Mouse (Mus musculus) kidney, postnatal 36 days (tissue): ENCODE results near the gene Ubqln4.

ENCODE experiments used
- DNase-seq, 2 experiments: peaks; one replicate each; pipeline ENCODE4 v3.0.0; 2021 to 2022; ENCODE audit warnings: mixed read lengths in 2 of 2

Gene Ubqln4

GRCm38 (mm10) chr3:88526157-88527131 lies 27.1 kb upstream of the Ubqln4 start:
- peak; percentile 91 to 94 for DNase-seq

- DNase-seq, result no peak
Observed at GRCm38 (mm10) chr3:88527565-88527964, 26.0 kb upstream of the Ubqln4 start.

DNA sequence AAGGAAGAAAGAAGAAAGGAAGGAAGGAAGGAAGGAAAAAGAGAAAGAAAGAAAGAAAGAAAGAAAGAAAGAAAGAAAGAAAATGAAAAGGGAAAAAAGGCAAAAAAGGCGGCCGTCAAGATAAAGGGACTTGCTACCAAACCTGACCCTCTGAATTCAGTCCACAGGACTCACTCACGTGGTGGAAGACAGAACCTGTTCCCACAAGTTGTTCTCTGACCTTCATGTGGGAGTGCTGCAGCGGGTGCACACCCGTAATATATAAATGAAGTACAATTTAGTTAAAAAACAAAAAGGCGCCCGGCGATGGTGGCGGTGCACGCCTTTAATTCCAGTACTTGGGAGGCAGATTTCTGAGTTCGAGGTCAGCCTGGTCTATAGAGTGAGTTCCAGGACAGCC lies 24.9 kb upstream of the Ubqln4 start:
- DNase-seq, result peak in 1 of 2 experiments; percentile 47

DNA sequence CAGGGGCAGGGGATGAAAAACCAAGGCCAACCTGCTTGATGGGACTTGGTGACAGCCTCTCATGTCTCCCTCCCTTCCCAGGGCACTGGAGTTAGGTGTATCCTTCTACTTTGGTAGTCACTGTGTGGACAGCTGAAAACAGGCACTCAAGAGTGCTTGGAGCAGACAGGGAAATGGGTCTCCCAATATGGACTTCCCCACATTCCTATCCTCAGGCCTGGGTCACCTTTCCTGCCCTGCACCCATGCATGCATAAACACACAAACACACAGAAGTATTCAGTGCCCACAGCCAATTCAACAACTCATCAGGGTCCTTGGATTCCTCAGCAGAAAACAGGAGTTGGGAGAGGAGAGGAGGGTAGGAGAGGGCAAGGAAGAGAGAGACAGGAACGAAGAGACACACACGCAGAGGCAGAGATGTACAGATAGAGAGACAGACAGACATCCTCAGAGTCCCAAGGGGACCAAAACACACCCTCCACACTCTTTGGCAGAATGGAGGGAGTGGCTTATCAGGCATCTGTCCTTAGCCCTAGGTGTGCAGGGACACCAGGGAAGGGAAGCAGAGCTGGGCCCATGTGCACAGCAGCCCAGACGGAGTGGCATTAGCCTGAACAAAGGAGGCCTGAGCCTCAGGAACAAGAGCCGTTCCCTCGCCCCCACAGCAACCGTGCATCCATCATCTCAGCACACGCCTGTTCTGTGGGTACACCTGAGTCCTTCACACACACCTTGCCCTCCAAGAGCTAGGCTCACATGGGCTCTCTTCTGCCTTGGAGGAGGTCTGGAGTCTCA lies 24.2 kb upstream of the Ubqln4 start:
- DNase-seq, result no peak

DNA sequence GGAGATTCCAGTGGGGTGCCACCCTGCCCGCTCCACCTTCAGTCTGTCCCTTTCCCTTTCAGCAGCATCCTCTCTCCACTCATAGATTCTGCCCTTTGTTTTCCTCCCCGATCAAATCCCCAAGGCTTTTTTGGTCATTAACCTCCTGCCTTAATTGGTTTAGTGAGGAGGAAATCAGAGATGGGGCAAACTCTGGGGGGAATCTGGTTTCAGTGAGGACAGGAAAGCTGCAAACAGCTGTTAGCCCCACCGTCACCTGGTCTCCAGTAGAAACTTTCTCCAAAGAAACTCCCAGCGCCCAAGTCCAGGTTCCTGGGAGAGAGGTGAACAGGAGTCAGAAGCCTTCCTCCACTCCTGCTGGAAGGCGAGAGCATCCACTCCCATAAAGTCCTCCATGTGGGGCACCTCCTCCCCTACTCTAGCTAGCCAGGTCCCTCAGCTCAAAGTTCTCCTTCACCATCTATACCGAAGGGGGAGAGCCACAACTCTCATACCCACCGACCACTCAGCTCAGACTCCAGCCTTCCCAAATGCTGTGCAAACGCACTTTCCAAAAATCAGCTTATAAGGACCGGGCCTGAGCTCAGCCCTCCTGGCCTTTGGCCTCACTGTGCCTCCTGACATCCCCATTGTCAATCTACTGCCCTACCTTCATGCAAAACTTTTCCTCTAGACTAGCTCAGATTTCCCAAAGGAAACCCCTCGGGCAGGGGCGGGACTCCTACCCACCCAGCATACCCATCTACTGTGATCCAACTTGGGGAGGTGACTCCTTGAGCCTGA lies 23.3 kb upstream of the Ubqln4 start:
- no peak for DNase-seq

- peak; percentile 86 to 93 for DNase-seq
Observed at GRCm38 (mm10) chr3:88531348-88532298, 21.9 kb upstream of the Ubqln4 start.

DNA sequence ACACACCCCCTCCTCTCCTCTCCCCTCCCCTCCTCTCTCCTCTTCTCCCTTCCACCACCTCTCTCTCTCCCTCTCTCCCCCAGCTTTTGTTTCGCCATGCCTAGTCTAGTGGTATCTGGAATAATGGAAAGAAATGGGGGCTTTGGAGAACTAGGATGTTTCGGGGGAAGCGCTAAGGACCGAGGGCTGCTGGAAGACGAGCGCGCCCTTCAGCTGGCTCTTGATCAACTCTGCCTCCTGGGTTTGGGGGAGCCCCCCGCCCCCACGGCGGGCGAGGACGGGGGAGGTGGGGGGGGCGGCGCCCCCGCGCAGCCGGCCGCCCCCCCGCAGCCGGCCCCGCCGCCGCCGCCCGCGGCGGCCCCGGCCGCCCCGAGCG lies 21.3 kb upstream of the Ubqln4 start, which contains the start of gene Mex3a:
Gene Mex3a, plus strand, starts transcription at position 97 of the 376 bp plus-strand sequence.
- DNase-seq, result no peak

- no peak for DNase-seq
Observed at GRCm38 (mm10) chr3:88532689-88533511, 20.7 kb upstream of the Ubqln4 start.

DNA sequence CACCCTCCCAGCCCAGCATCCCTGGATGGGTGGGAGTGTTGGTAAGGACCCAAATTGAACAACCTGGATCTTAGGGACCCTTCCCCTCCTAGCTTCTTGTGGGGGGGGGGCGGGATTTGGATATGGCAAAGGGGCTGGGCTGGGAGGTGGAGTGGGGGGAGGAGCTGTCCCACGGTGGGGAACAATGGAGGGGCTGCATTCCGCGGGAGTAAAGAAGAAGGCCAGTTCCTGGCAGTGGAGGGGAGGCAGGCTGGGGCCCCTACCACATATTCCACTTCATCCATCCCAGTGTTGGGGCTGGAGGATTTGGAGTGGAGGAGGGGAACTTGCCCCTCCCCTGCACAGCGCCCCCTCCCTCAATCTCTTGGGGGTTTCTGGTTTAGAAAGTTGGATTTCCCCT lies 19.9 kb upstream of the Ubqln4 start:
- no peak for DNase-seq

DNA sequence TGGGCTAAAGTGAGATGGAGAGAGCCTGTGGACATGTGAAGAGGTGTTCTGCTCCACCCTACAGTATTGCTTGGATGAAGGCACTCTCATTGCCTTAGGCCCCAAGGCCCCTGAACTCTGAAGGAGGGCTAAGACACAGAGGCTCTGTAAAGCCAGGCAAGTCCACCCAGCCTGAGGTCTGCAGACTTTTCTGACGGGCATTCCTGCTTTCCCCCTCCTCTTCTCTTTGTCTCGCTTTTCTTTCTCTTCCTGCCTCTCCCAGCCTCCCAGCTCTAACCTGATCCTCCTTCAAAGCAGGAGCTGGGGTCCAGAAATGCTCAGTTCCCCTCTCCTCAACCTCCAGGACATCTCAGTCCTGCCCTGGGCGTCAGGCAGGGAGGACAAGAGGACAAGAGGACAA lies 18.6 kb upstream of the Ubqln4 start:
- no peak for DNase-seq

DNA sequence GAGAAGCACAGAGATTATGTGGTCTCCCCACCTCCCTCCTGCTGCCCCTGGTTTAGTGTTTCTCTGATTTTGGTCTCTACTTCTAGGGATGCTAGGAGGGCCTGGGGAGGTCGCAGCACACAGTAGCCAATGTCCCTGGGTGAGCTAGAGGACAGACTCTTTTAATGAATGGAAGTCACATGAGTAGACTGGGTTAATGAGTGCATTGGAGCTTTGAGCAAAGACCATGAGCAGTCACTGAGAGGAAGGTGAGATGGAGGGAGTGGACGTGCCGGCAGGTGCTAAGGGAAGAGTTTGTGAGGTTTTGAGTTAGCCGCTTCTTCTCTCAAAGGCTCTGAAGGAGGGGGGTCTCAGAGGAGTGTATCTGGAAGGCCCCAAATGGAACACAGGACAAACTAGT lies 18.0 kb upstream of the Ubqln4 start:
- peak in 1 of 2 experiments; percentile 27 for DNase-seq

DNA sequence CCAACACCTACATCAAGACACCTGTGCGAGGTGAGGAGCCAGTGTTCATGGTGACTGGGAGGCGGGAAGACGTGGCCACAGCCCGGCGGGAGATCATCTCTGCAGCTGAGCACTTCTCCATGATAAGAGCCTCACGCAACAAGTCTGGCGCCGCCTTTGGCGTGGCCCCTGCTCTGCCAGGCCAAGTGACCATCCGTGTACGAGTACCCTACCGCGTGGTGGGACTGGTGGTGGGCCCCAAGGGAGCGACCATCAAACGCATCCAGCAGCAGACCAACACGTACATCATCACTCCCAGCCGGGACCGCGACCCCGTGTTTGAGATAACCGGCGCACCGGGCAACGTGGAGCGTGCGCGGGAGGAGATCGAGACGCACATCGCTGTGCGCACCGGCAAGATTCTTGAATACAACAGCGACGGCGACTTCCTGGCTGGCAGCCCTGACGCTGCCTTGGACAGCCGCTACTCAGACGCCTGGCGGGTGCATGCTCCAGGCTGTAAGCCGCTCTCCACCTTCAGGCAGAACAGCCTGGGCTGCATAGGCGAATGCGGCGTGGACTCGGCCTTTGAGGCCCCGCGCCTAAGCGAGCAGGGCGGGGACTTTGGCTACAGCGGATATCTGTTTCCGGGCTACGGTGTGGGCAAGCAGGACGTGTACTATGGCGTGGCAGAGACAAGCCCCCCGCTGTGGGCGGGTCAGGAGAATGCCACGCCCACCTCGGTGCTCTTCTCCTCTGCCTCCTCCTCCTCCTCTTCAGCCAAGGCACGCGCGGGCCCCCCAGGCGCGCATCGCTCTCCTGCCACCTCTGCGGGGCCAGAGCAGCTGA lies 17.2 kb upstream of the Ubqln4 start:
- DNase-seq, result peak; percentile 89

DNA sequence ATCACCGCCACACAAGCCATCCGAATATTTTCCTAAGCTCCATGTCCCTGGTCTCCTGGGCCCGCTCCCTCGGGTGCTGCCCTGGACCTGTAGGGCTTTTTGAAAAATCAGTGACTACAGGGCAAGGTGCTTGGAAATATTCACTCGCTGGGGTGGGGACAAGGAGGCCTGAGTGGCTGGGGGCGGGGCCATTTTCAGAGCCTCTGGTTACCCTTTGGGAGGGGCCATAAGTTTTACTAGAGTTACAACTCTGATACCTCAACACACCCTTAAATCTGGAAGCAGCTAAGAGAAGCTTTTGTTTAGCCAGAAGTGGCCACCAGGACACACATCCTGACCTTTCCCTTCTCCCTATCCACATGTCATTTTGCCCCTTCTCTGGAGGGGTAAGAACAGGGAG lies 16.4 kb upstream of the Ubqln4 start:
- DNase-seq, result peak in 1 of 2 experiments; percentile 44

- DNase-seq, result no peak
Observed at GRCm38 (mm10) chr3:88538271-88539145, 15.1 kb upstream of the Ubqln4 start.

DNA sequence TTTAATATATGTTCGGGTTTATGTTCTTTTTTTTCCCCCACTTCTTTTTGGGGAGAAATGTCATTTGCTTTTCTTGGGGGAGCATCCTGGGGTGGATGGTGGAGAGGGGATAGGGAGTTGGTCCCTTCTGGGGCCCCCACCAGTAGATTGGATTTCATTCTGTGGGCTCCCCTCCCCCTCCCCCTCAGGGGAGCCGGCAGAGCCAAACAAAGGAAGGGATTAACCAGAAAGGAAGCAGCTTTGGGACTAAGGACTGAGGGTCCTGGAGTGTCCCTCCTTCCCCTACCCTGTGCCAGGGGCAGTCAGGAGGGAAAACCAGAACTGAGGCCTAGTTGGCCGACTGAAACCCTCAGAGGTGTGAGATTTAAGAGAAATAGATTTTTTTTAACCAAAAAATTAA lies 14.2 kb upstream of the Ubqln4 start:
- no peak for DNase-seq

DNA sequence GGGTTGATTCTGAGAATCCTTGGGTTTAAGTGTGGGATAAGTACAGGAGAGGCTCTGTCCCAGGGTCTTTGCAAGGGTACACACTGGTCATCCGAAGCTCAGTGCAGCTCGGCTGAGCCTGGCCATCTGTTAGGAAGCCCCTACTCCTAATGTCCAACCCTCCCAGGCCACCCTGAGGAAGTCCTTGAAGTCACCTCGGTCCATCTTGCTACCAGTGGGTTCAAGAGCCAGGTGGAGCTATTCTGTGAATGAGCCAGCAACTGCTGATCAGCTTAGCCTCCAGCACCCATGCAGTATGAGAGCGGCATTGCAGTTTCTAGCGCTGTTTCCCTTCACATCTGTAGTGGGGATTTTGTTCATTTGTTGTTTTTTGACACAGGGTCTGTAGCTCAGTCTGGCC lies 13.5 kb upstream of the Ubqln4 start:
- no peak for DNase-seq

GRCm38 (mm10) chr3:88541622-88542401 lies 11.7 kb upstream of the Ubqln4 start:
- no peak for DNase-seq

GRCm38 (mm10) chr3:88542486-88542885 lies 11.1 kb upstream of the Ubqln4 start:
- no peak for DNase-seq
